ENCODE assay signal across 8 mouse cellular contexts in genomic region chr17:12534353-12535145, GRCm38 (mm10). TPM values are rescaled to one million over a fixed set of nuclear protein-coding genes. Genes with fewer than 3 reads are reported as not detected.
DNase-seq lines count a peak whose midpoint lies in the region; ATAC-seq and TF ChIP-seq lines count a peak whose summit lies in the region.

No protein-coding gene starts in this region.

- peak; percentile 93 for DNase-seq in heart, adult 11 months
- DNase-seq in NIH3T3 (ENCODE audit: low read depth): peak; percentile 85
- peak; percentile 61 for DNase-seq in cerebellum, adult 8-10 months
- peak; percentile 77 for DNase-seq in gastrocnemius, postnatal 14 days
- DNase-seq in large intestine, adult 2 months (ENCODE audit: low read depth, low spot score): peak; percentile 67
- peak; percentile 72 for DNase-seq in lung, postnatal 0 days (ENCODE audit: low spot score)
- DNase-seq in spleen, adult 12 weeks (ENCODE audit: low spot score): peak; percentile 13

- intact Hi-C loops in gastrocnemius, postnatal 14 days (cut with DNase I; ENCODE audit: low total_unique reads): loop anchor here (2.0 to 5.0 kb wide), 2 partner anchors 126 to 278 kb away; no protein-coding TSS in a partner anchor

- no peaks in the 10 kb centered on the region for H3K9me3 ChIP-seq in heart, embryonic 12.5 days (replicated peaks)
- H3K9me3 ChIP-seq in lung, postnatal 0 days (ENCODE audit: low read length): no peaks in the 10 kb centered on the region

- no peak for ATAC-seq in heart, embryonic 12.5 days (ENCODE audit: insufficient number of reproducible peaks, low FRiP score)
- peak; percentile 34 for ATAC-seq in lung, postnatal 0 days

- H3K4me3 ChIP-seq in heart, embryonic 12.5 days: no peak overlapping the region
- no peak overlapping the region for H3K4me3 ChIP-seq in lung, postnatal 0 days (ENCODE audit: low read depth, low read length)

- no peak for TF ChIP-seq EP300 in lung, postnatal 0 days (IDR thresholded peaks at IDR 0.05)

- no peak overlapping the region for H3K27ac ChIP-seq in heart, embryonic 12.5 days (ENCODE audit: poor library complexity, severe bottlenecking)
- no peak overlapping the region for H3K27ac ChIP-seq in lung, postnatal 0 days (ENCODE audit: low read length)

- 62% methylated on average over 13 of the region's 13 CpGs for WGBS in heart, embryonic 12.5 days
- WGBS in large intestine, adult 2 months: 57% methylated on average over 13 of the region's 13 CpGs
- 49% methylated on average over 13 of the region's 13 CpGs for WGBS in lung, postnatal 0 days

- no peak overlapping the region for H3K4me2 ChIP-seq in heart, embryonic 12.5 days
- no peak overlapping the region for H3K4me2 ChIP-seq in lung, postnatal 0 days (replicated peaks; ENCODE audit: low read depth, low read length)

- H3K36me3 ChIP-seq in heart, embryonic 12.5 days: no peaks in the 10 kb centered on the region
- H3K36me3 ChIP-seq in lung, postnatal 0 days (ENCODE audit: insufficient read depth, low read length): no peaks in the 10 kb centered on the region

- H3K4me1 ChIP-seq in heart, embryonic 12.5 days (replicated peaks): peaks cover 10% of the 10 kb centered on the region
- H3K4me1 ChIP-seq in lung, postnatal 0 days (ENCODE audit: insufficient read depth, low read depth, low read length): no peaks in the 10 kb centered on the region

- no peak overlapping the region for H3K9ac ChIP-seq in heart, embryonic 12.5 days
- no peak overlapping the region for H3K9ac ChIP-seq in lung, postnatal 0 days (replicated peaks; ENCODE audit: low read depth)

- TF ChIP-seq CTCF in lung, postnatal 0 days (IDR thresholded peaks at IDR 0.05): peak; percentile 90

- H3K27me3 ChIP-seq in heart, embryonic 12.5 days (replicated peaks): no peaks in the 10 kb centered on the region
- H3K27me3 ChIP-seq in lung, postnatal 0 days (replicated peaks; ENCODE audit: insufficient read depth, low read length): no peaks in the 10 kb centered on the region

RNA-seq across cellular contexts. Expression of gene Slc22a3, which starts 27.0 kb away (rescaled TPM):
- polyA plus RNA-seq in heart, embryonic 12.5 days (2016; fragmentation: Nextera tagmentation; extraction: Ambion mirVana): 0.22 and 0.27 TPM in 2 replicates
- total RNA-seq in gastrocnemius, postnatal 14 days (2021): 1 to 10 TPM; 3.4 to 3.5 TPM
- 0.74 and 0.96 TPM in 2 replicates for polyA plus RNA-seq in large intestine, adult 2 months (2012; rRNA removed)
- 1.7 and 1.9 TPM in 2 replicates for polyA plus RNA-seq in lung, postnatal 0 days (2015; fragmentation: Nextera tagmentation; extraction: Ambion mirVana)

RNA-seq across cellular contexts. Expression of gene Slc22a2, which starts 49.4 kb away (rescaled TPM):
- not detected in 2 replicates for polyA plus RNA-seq in heart, embryonic 12.5 days (2016; fragmentation: Nextera tagmentation; extraction: Ambion mirVana)
- total RNA-seq in gastrocnemius, postnatal 14 days (2021): not detected
- not detected in 2 replicates for polyA plus RNA-seq in large intestine, adult 2 months (2012; rRNA removed)
- polyA plus RNA-seq in lung, postnatal 0 days (2015; fragmentation: Nextera tagmentation; extraction: Ambion mirVana): 0.10 TPM in 1 of 2 replicates, not detected in the other

Comparison
In these comparisons a context has a peak if more than half of its experiments do, and no peak if none do; other contexts are left out.
1. DNase-seq: peak in every context shown above with its lines; median percentile 93 in heart, adult 11 months; 85 in NIH3T3; 77 in gastrocnemius, postnatal 14 days; 72 in lung, postnatal 0 days; 67 in large intestine, adult 2 months; 61 in cerebellum, adult 8-10 months; 13 in spleen, adult 12 weeks.